Mouse (Mus musculus): Measurements from ENCODE around the gene Inha.

Inha gene

GRCm38 (mm10) chr1:75490785-75491551, 15.9 kb upstream of the Inha start:
- peak; percentile 89 for DNase-seq

GRCm38 (mm10) chr1:75492579-75493170, 14.2 kb upstream of the Inha start:
- peak; percentile 86 for DNase-seq

- no peak for DNase-seq
These were observed 11.9 kb upstream of the Inha start for GRCm38 (mm10) chr1:75494878-75495548.

- no peak for DNase-seq
These were observed 8.0 kb upstream of the Inha start for GRCm38 (mm10) chr1:75498897-75499296.

- peak; percentile 44 for DNase-seq
These were observed 7.4 kb upstream of the Inha start for GRCm38 (mm10) chr1:75499441-75499840.

- peak; percentile 70 for DNase-seq
These were observed 5.0 kb upstream of the Inha start for GRCm38 (mm10) chr1:75501905-75502304.

GRCm38 (mm10) chr1:75502945-75503650, 3.8 kb upstream of the Inha start:
- DNase-seq: peak; percentile 91

GRCm38 (mm10) chr1:75503651-75503980, 3.3 kb upstream of the Inha start:
- DNase-seq: peak; percentile 88

- no peak for DNase-seq
These were observed 2.4 kb upstream of the Inha start for GRCm38 (mm10) chr1:75504256-75505045.

- DNase-seq: peak; percentile 98
These were observed 1.5 kb upstream of the Inha start for GRCm38 (mm10) chr1:75505159-75505955.

- DNase-seq: peak; percentile 98
These were observed 683 bp upstream of the Inha start, which contains the start of gene Obsl1 for GRCm38 (mm10) chr1:75505956-75506831. Gene Obsl1 (minus strand): TSS chr1:75506452.

GRCm38 (mm10) chr1:75509586-75509985, 2.7 kb downstream of the Inha start:
- DNase-seq: no peak

- no peak for DNase-seq
These were observed 3.3 kb downstream of the Inha start for GRCm38 (mm10) chr1:75510154-75510553.

- DNase-seq: no peak
These were observed 4.7 kb downstream of the Inha start for GRCm38 (mm10) chr1:75511437-75512210.

GRCm38 (mm10) chr1:75512550-75512949, 5.7 kb downstream of the Inha start:
- DNase-seq: no peak

- DNase-seq: no peak
These were observed 10.0 kb downstream of the Inha start for GRCm38 (mm10) chr1:75516703-75517380.

- no peak for DNase-seq
These were observed 11.1 kb downstream of the Inha start for GRCm38 (mm10) chr1:75517984-75518383.

GRCm38 (mm10) chr1:75518427-75518826, 11.6 kb downstream of the Inha start:
- no peak for DNase-seq

- DNase-seq: no peak
These were observed 12.7 kb downstream of the Inha start for GRCm38 (mm10) chr1:75519576-75519975.
